31 mouse cellular contexts compared by ENCODE assay signal in the genomic region with DNA sequence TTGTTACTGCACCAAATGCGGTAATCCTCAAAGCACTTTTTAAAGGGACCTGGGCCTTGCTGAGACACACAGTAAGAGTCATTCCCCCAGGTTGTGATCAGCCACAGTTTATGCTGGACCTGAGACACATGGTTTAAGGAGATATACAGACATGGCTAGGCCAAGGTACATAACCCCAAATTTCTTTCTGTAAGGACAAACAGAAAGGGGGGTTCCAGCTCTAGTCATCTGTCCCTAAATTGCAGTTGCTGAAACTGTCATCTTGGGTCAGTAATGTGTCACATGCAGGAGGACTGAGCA.
"Had no signal": no experiment of that assay in that cellular context is flagged by ENCODE, and none has a peak within 500 bp of the region (broad histone marks: within the 10 kb centered on the region; RNA-seq: fewer than 3 reads in every experiment).

No protein-coding gene starts in this region.

- H3K9me3 ChIP-seq: heart, embryonic 12.5 days; heart, embryonic 13.5 days; heart, embryonic 15.5 days; hindbrain, embryonic 10.5 days; hindbrain, embryonic 12.5 days; hindbrain, embryonic 13.5 days; hindbrain, embryonic 15.5 days; intestine, embryonic 15.5 days; kidney, embryonic 15.5 days had no signal

- H3K4me2 ChIP-seq: heart, embryonic 11.5 days; heart, embryonic 12.5 days; heart, embryonic 13.5 days; heart, embryonic 15.5 days; hindbrain, embryonic 12.5 days; hindbrain, embryonic 13.5 days; hindbrain, embryonic 14.5 days; hindbrain, embryonic 15.5 days; intestine, embryonic 15.5 days; kidney, embryonic 15.5 days had no signal

- H3K4me3 ChIP-seq: heart, embryonic 12.5 days; heart, embryonic 13.5 days; heart, embryonic 15.5 days; hindbrain, embryonic 10.5 days; hindbrain, embryonic 12.5 days; hindbrain, embryonic 13.5 days; hindbrain, embryonic 15.5 days; intestine, embryonic 15.5 days; kidney, embryonic 15.5 days; layer of hippocampus, adult 2 months; left cerebral cortex, adult 2 months had no signal

- H3K27me3 ChIP-seq: heart, embryonic 13.5 days; heart, embryonic 15.5 days; hindbrain, embryonic 12.5 days; hindbrain, embryonic 13.5 days; hindbrain, embryonic 15.5 days; intestine, embryonic 15.5 days; kidney, embryonic 15.5 days had no signal

- H3K4me1 ChIP-seq: heart, embryonic 12.5 days; heart, embryonic 13.5 days; hindbrain, embryonic 10.5 days; hindbrain, embryonic 12.5 days; hindbrain, embryonic 13.5 days; hindbrain, embryonic 15.5 days; intestine, embryonic 15.5 days; kidney, embryonic 15.5 days had no signal

- H3K36me3 ChIP-seq: heart, embryonic 12.5 days; heart, embryonic 13.5 days; heart, embryonic 15.5 days; hindbrain, embryonic 10.5 days; hindbrain, embryonic 12.5 days; hindbrain, embryonic 13.5 days; hindbrain, embryonic 15.5 days; intestine, embryonic 15.5 days; kidney, embryonic 15.5 days had no signal

- H3K9ac ChIP-seq: heart, embryonic 12.5 days; heart, embryonic 13.5 days; heart, embryonic 15.5 days; hindbrain, embryonic 12.5 days; hindbrain, embryonic 13.5 days; hindbrain, embryonic 14.5 days; hindbrain, embryonic 15.5 days; intestine, embryonic 15.5 days; kidney, embryonic 15.5 days had no signal

- H3K27ac ChIP-seq: heart, embryonic 13.5 days; heart, embryonic 15.5 days; hindbrain, embryonic 10.5 days; hindbrain, embryonic 12.5 days; hindbrain, embryonic 13.5 days; hindbrain, embryonic 14.5 days; hindbrain, embryonic 15.5 days; hindbrain, postnatal 0 days; intestine, embryonic 15.5 days; kidney, embryonic 15.5 days; kidney, postnatal 0 days; layer of hippocampus, adult 2 months; left cerebral cortex, adult 2 months had no signal

- DNase-seq: heart, postnatal 36 days; kidney, adult 11 months; kidney, adult 18-20 months; kidney, adult 2 months; kidney, adult 8-10 months; kidney, adult 9 months; kidney, postnatal 10 days; kidney, postnatal 14 days; kidney, postnatal 25 days; kidney, postnatal 4 days; layer of hippocampus, adult 9-11 months; layer of hippocampus, postnatal 36 days had no signal

- ATAC-seq: hindbrain, embryonic 16.5 days; hindbrain, postnatal 0 days; inflammation-experienced regulatory T-cells, adult 6 months; intestine, embryonic 15.5 days; intestine, embryonic 16.5 days; intestine, postnatal 0 days had no signal
